Mouse (Mus musculus) embryonic facial prominence, embryonic 10.5 days (tissue): ENCODE measurements at regions not wholly inside any gene's neighbourhood (a gene's known extent, or its start where the extent isn't known, plus 50 kb on each side); places are given as distances from the start of the nearest gene placed in this dataset. TPM values are rescaled to one million over a fixed set of nuclear protein-coding genes. Genes with fewer than 3 reads are reported as not detected.

Source experiments
- DNase-seq: peaks from one replicate; pipeline ENCODE4 v3.0.0-alpha.2; 2017; ENCODE audit warnings: low spot score
- H3K27ac ChIP-seq: fragments of 300-500 bp; sonication (generic); replicated peaks from 2 replicates; pipeline ENCODE4 v1.5.1; 2016; ENCODE audit warnings: mild to moderate bottlenecking
- H3K27me3 ChIP-seq: fragments of 300-500 bp; sonication (generic); replicated peaks from 2 replicates; pipeline ENCODE4 v1.6.1; 2016; ENCODE audit warnings: low read depth, mild to moderate bottlenecking; ENCODE audit not compliant: poor library complexity, severe bottlenecking
- H3K36me3 ChIP-seq: fragments of 300-500 bp; sonication (generic); replicated peaks from 2 replicates; pipeline ENCODE4 v1.6.1; 2016; ENCODE audit warnings: mild to moderate bottlenecking, moderate library complexity
- H3K4me1 ChIP-seq: fragments of 300-500 bp; sonication (generic); 2 replicates; pipeline ENCODE4 v1.6.1; 2016
- H3K4me3 ChIP-seq: fragments of 300-500 bp; sonication (generic); 2 replicates; pipeline ENCODE4 v1.5.1; 2016; ENCODE audit warnings: mild to moderate bottlenecking, moderate library complexity
- H3K9me3 ChIP-seq: fragments of 300-500 bp; sonication (generic); 2 replicates; pipeline ENCODE4 v1.6.1; 2016; ENCODE audit warnings: mild to moderate bottlenecking
- WGBS: fragments of 180-500 bp; shearing (Covaris S2); methylation state at CpG from one replicate; pipeline ENCODE4 v1.1.7; 2016; 5-methylcytosine and 5-hydroxymethylcytosine counted together
- microRNA counts: library from miRNA; unstranded; fragments of <30 nt; microRNA quantifications from one replicate; lab custom pipeline; 2017
- microRNA-seq: library from miRNA; unstranded; fragments of <30 nt; microRNA quantifications from one replicate; pipeline ENCODE4, GENCODE M21; 2017

DNA sequence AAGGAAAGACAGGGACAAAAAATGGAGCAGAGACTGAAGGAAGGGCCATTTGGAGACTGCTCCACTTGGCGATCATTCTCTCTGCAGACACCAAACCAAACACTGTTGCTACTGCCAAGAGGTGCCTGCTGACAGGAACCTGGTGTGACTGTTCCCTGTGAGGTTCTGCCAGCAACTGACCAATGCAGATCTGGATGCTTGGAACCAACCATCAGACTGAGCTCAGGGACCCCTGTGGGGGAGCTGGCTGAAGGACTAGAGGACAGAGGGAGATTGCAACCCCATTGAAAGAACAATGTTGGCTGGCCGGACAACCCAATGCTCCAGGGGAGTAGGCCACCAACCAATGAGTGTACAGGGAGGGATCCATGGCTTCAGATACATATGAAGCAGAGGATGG is 139.2 kb upstream of the Cep126 start:
- H3K36me3 ChIP-seq, result no peaks in the 10 kb centered on the region
- no peak overlapping the region for H3K27ac ChIP-seq
- H3K27me3 ChIP-seq, result no peaks in the 10 kb centered on the region
- DNase-seq, result no peak
- no peaks in the 10 kb centered on the region for H3K4me1 ChIP-seq
- no peaks in the 10 kb centered on the region for H3K9me3 ChIP-seq
- WGBS, result 91% methylated on average over 2 of the region's 2 CpGs
- H3K4me3 ChIP-seq, result no peak overlapping the region

DNA sequence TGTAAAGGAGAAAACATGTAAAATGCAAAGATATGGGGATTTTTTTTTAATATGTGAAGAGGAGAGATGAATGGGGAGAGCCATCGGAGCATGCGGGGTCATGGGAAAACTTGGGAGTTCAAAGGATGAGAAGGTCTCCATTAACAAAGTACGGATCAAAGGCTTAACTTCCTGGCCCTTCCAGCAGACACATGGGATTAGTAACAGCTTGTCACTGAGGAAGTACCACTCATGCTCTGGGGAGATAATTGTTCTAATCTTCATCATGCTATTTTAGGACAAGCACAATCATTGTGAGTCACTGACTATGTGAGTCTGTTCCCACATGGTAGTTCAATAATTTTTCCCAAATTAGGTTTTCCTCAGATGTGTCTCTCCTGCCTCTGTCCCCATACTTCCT is 115.4 kb upstream of the Cep126 start:
- Histone ChIP-seq H3K4me1 (no peaks in the 10 kb centered on the region), H3K36me3 (no peaks in the 10 kb centered on the region), H3K27me3 (no peaks in the 10 kb centered on the region), H3K4me3 (no peak overlapping the region), H3K27ac (no peak overlapping the region), H3K9me3 (no peaks in the 10 kb centered on the region)
- 79% methylated on average over 3 of the region's 3 CpGs for WGBS
- DNase-seq, result no peak

DNA sequence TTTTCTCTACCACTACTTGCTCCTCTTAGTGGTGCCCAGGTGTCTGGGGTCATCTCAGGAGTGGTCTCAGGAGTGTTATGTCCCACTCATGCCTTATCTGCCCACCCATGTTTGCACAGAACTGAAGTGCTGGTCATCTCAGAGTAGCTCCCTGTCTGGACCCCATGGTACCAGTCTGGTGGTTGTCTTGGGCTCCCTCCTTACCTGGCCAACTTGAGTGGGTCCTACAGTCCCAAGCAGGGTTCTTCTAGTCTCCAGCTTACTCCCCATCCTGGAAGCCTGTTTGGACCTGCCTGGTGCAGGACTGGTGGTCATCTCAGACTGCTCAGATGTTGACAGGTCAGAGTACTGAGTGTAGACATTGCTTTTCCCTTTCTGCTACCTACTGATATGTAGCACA is 94.0 kb upstream of the Cep126 start:
- Histone ChIP-seq H3K27me3 (no peaks in the 10 kb centered on the region), H3K36me3 (no peaks in the 10 kb centered on the region), H3K27ac (no peak overlapping the region), H3K9me3 (no peaks in the 10 kb centered on the region), H3K4me3 (no peak overlapping the region), H3K4me1 (no peaks in the 10 kb centered on the region)
- no peak for DNase-seq

DNA sequence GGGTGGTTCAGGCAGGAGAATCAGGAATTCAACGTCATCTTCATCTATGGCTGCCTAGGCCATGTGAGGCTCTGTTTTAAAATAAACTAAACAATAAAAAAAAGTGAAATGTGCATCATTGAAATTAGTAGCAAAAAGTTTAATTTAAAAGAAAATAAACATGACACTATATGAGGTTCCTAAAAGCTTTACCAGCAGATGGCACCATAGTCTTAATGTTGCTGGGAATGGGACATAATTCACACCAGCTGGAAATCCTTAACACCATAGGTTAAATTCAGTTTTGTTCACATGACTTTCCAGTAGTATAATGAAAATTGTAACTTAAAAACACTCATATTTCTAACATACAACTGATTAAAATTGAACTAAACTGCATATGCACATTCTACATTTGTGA is 92.3 kb upstream of the Cep126 start:
- DNase-seq, result no peak
- Histone ChIP-seq H3K27ac (no peak overlapping the region), H3K4me1 (no peaks in the 10 kb centered on the region), H3K9me3 (peaks cover 2% of the 10 kb centered on the region; the same call in 1 of the 2 replicates), H3K4me3 (no peak overlapping the region), H3K27me3 (no peaks in the 10 kb centered on the region), H3K36me3 (no peaks in the 10 kb centered on the region)
- WGBS, result 32% methylated on average over 1 of the region's 1 CpGs

DNA sequence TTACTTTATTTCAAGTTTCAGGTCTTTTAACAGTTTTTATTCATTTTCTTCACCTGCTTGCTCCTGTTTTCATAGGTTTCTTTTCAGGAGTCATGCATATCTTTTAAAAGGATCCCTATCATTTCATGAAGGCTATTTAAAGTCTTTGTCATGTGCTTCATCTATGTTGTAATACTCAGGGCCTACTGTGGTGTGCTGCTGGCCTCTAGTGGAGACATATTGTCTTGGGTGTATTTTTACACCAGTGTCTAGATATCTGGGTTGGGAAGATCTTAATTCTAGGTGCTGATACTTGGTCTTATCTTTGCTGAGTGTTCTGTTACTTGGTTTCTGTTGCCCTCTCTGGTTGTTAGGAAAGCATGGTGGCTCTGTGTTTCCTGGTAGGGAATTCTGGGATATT is 74.8 kb upstream of the Cep126 start:
- H3K4me1 ChIP-seq, result no peaks in the 10 kb centered on the region
- H3K36me3 ChIP-seq, result no peaks in the 10 kb centered on the region
- no peaks in the 10 kb centered on the region for H3K9me3 ChIP-seq
- no peaks in the 10 kb centered on the region for H3K27me3 ChIP-seq
- no peak overlapping the region for H3K4me3 ChIP-seq
- no peak overlapping the region for H3K27ac ChIP-seq
- DNase-seq, result peak; percentile 28

DNA sequence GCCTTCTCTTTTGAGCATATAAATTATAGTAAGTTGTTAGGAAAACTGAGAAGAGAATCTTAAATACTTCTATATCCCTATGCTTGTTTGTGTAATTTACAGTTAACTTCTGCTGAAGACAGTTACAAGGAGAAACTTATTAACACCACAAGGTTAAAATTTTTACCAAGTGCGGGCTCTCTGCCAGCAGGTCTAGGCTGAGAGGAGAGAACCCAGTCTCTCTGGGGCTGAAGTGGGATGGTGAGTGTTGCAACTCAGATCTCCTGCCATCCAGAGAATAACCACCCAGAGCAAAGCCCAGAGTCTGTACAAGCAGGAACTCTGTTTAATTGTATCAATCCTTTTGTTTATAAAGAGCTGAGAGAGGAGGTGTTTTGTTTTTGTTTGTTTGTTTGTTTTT is 51.3 kb upstream of the Cep126 start:
- 80% methylated on average over 1 of the region's 1 CpGs for WGBS
- Histone ChIP-seq H3K36me3 (no peaks in the 10 kb centered on the region), H3K9me3 (no peaks in the 10 kb centered on the region), H3K27me3 (no peaks in the 10 kb centered on the region), H3K4me3 (no peak overlapping the region), H3K4me1 (no peaks in the 10 kb centered on the region), H3K27ac (no peak overlapping the region)
- DNase-seq, result no peak

MicroRNA genes in the stretch of these regions (microRNA counts, 519-probe panel; counts per million panel counts)
- microRNA mmu-miR-1899 (lab: Ali Mortazavi, UCI), result 188 counts per million, percentile 57 among the panel's probes with 10 or more counts

Small RNA genes in the stretch of these regions (microRNA-seq; reads per million reads assigned to microRNA genes)
- not detected for gene Mir1899
